Comparison of ENCODE assay signal across 8 mouse cellular contexts in genomic region chr15:86182646-86183045, GRCm38 (mm10). TPM values are rescaled to one million over a fixed set of nuclear protein-coding genes. Genes with fewer than 3 reads are reported as not detected.
DNase-seq lines count a peak whose midpoint lies in the region; ATAC-seq and TF ChIP-seq lines count a peak whose summit lies in the region.

No protein-coding gene starts in this region.

- 0 out of 2 replicates have a peak overlapping the region, but pooled peaks have one; percentile 2 for H3K27ac ChIP-seq in kidney, adult 2 months (ENCODE audit: insufficient read depth, low read depth, low read length)
- H3K27ac ChIP-seq in heart, embryonic 12.5 days (ENCODE audit: poor library complexity, severe bottlenecking): peak overlapping the region; percentile 6; the same call in 1 of the 2 replicates
- H3K27ac ChIP-seq in limb, embryonic 13.5 days: peak overlapping the region; percentile 33; the same call in 1 of the 2 replicates
- 0 out of 2 replicates have a peak overlapping the region, but pooled peaks have one; percentile 41 for H3K27ac ChIP-seq in neural tube, embryonic 15.5 days (replicated peaks)

- WGBS in kidney, adult 2 months: 48% methylated on average over 13 of the region's 13 CpGs
- 34% methylated on average over 13 of the region's 13 CpGs for WGBS in heart, embryonic 12.5 days
- 43% methylated on average over 13 of the region's 13 CpGs for WGBS in limb, embryonic 13.5 days
- WGBS in neural tube, embryonic 15.5 days: 60% methylated on average over 13 of the region's 13 CpGs

- H3K4me1 ChIP-seq in kidney, adult 2 months (ENCODE audit: control insufficient read depth, insufficient read depth, low read length): peaks cover 4% of the 10 kb centered on the region; the same call in 1 of the 2 replicates
- H3K4me1 ChIP-seq in heart, embryonic 12.5 days (replicated peaks): peaks cover 48% of the 10 kb centered on the region
- peaks cover 35% of the 10 kb centered on the region for H3K4me1 ChIP-seq in limb, embryonic 13.5 days
- peaks cover 43% of the 10 kb centered on the region for H3K4me1 ChIP-seq in neural tube, embryonic 15.5 days

- H3K4me2 ChIP-seq in heart, embryonic 12.5 days: peak overlapping the region; percentile 44
- H3K4me2 ChIP-seq in limb, embryonic 13.5 days (replicated peaks): peak overlapping the region; percentile 25
- peak overlapping the region; percentile 29; the same call in 1 of the 2 replicates for H3K4me2 ChIP-seq in neural tube, embryonic 15.5 days

- H3K9me3 ChIP-seq in heart, embryonic 12.5 days (replicated peaks): no peaks in the 10 kb centered on the region
- no peaks in the 10 kb centered on the region for H3K9me3 ChIP-seq in limb, embryonic 13.5 days
- no peaks in the 10 kb centered on the region for H3K9me3 ChIP-seq in neural tube, embryonic 15.5 days (replicated peaks)

- ATAC-seq in activated CD4-positive, CD25-positive, alpha-beta regulatory T cell, adult 4 months: peak; percentile 21
- ATAC-seq in heart, embryonic 12.5 days (ENCODE audit: insufficient number of reproducible peaks, low FRiP score): no peak
- ATAC-seq in limb, embryonic 13.5 days (ENCODE audit: low FRiP score, low read depth): no peak
- ATAC-seq in neural tube, embryonic 15.5 days (ENCODE audit: low FRiP score): no peak

- no peak overlapping the region for H3K9ac ChIP-seq in heart, embryonic 12.5 days
- H3K9ac ChIP-seq in limb, embryonic 13.5 days: no peak overlapping the region
- H3K9ac ChIP-seq in neural tube, embryonic 15.5 days (replicated peaks): no peak overlapping the region

- TF ChIP-seq CTCF in kidney, adult 2 months (conservative IDR thresholded peaks at IDR 0.05; ENCODE audit: insufficient read depth, insufficient read length, low read depth, low read length): no peak

- TF ChIP-seq POLR2A in kidney, adult 2 months (IDR thresholded peaks at IDR 0.05; ENCODE audit: low read depth, low read length): no peak

- no peak overlapping the region for H3K4me3 ChIP-seq in kidney, adult 2 months (ENCODE audit: insufficient read depth, low read depth, low read length)
- H3K4me3 ChIP-seq in heart, embryonic 12.5 days: no peak overlapping the region
- H3K4me3 ChIP-seq in limb, embryonic 13.5 days: no peak overlapping the region
- H3K4me3 ChIP-seq in neural tube, embryonic 15.5 days (replicated peaks): no peak overlapping the region

- DNase-seq in kidney, adult 2 months: peak; percentile 49
- DNase-seq in kidney, adult 9 months: no peak
- no peak for DNase-seq in embryo, embryonic 10 days (ENCODE audit: low spot score)
- DNase-seq in retina, embryonic 14.5 days (ENCODE audit: low spot score): no peak

- no peaks in the 10 kb centered on the region for H3K27me3 ChIP-seq in kidney, adult 2 months (replicated peaks; ENCODE audit: control insufficient read depth, insufficient read depth, low read length)
- no peaks in the 10 kb centered on the region for H3K27me3 ChIP-seq in heart, embryonic 12.5 days (replicated peaks)
- H3K27me3 ChIP-seq in limb, embryonic 13.5 days: no peaks in the 10 kb centered on the region
- H3K27me3 ChIP-seq in neural tube, embryonic 15.5 days (replicated peaks): no peaks in the 10 kb centered on the region

- no peaks in the 10 kb centered on the region for H3K36me3 ChIP-seq in kidney, adult 2 months (ENCODE audit: control insufficient read depth, insufficient read depth, low read length)
- no peaks in the 10 kb centered on the region for H3K36me3 ChIP-seq in heart, embryonic 12.5 days
- no peaks in the 10 kb centered on the region for H3K36me3 ChIP-seq in limb, embryonic 13.5 days
- no peaks in the 10 kb centered on the region for H3K36me3 ChIP-seq in neural tube, embryonic 15.5 days

RNA-seq across cellular contexts. Expression of gene Cerk, which starts 3.3 kb away (rescaled TPM):
- 19.7 and 20.8 TPM in 2 replicates for polyA plus RNA-seq in kidney, adult 2 months (2012; rRNA removed)
- 1 to 10 TPM; 5.1 to 5.7 TPM for polyA plus RNA-seq in activated CD4-positive, CD25-positive, alpha-beta regulatory T cell, adult 4 months (2017; shearing (Covaris generic))
- 15.3 and 16.3 TPM in 2 replicates for polyA plus RNA-seq in heart, embryonic 12.5 days (2016; fragmentation: Nextera tagmentation; extraction: Ambion mirVana)
- polyA plus RNA-seq in limb, embryonic 13.5 days (2015; fragmentation: Nextera tagmentation; extraction: Ambion mirVana): 17.4 and 18.6 TPM in 2 replicates
- 26.4 and 27.5 TPM in 2 replicates for polyA plus RNA-seq in neural tube, embryonic 15.5 days (2015; fragmentation: Nextera tagmentation; extraction: Ambion mirVana)

RNA-seq across cellular contexts. Expression of gene Tbc1d22a, which starts 31.6 kb away (rescaled TPM):
- 31.7 and 34.5 TPM in 2 replicates for polyA plus RNA-seq in kidney, adult 2 months (2012; rRNA removed)
- 10 to 100 TPM; 10.6 to 13.1 TPM for polyA plus RNA-seq in activated CD4-positive, CD25-positive, alpha-beta regulatory T cell, adult 4 months (2017; shearing (Covaris generic))
- polyA plus RNA-seq in heart, embryonic 12.5 days (2016; fragmentation: Nextera tagmentation; extraction: Ambion mirVana): 10.3 and 10.7 TPM in 2 replicates
- 12.5 and 13.5 TPM in 2 replicates for polyA plus RNA-seq in limb, embryonic 13.5 days (2015; fragmentation: Nextera tagmentation; extraction: Ambion mirVana)
- polyA plus RNA-seq in neural tube, embryonic 15.5 days (2015; fragmentation: Nextera tagmentation; extraction: Ambion mirVana): 11.0 and 14.1 TPM in 2 replicates
